Mouse (Mus musculus): Measurements from ENCODE around the gene Fxyd1. TPM values are rescaled to one million over a fixed set of nuclear protein-coding genes. Genes with fewer than 3 reads are reported as not detected.
A peak's percentile ranks its signal among the peaks of the same experiment; 100 is the strongest.

The Fxyd1 gene
- polyA plus RNA-seq, 1 experiment, result not detected

- H3K27ac ChIP-seq (ENCODE audit: insufficient read depth, low read depth, low read length), result peak overlapping the region; percentile 90
- H3K4me1 ChIP-seq (ENCODE audit: control insufficient read depth, insufficient read depth, low read length), result peaks cover 52% of the 10 kb centered on the region
- H3K4me3 ChIP-seq (ENCODE audit: insufficient read depth, low read length), result peak overlapping the region; percentile 52
- TF ChIP-seq CTCF (IDR thresholded peaks at IDR 0.05; ENCODE audit: low read depth, low read length), result no peak
- TF ChIP-seq POLR2A (IDR thresholded peaks at IDR 0.05; ENCODE audit: borderline replicate concordance, low read depth, low read length), result no peak
Measured at GRCm38 (mm10) chr7:31002650-31003049, 54.3 kb downstream of the Fxyd1 start.

Other genes starting within 250 kb of the Fxyd1 start
- gene Ffar2, start 233.4 kb downstream of the Fxyd1 start, polyA plus RNA-seq (2012; ENCODE audit: insufficient read depth, insufficient read length, missing spikeins), result not detected in 2 replicates
- gene Ffar3, start 201.0 kb downstream of the Fxyd1 start, polyA plus RNA-seq (2012; ENCODE audit: insufficient read depth, insufficient read length, missing spikeins), result not detected in 2 replicates
- not detected in 2 replicates for gene Ffar1, start 195.6 kb downstream of the Fxyd1 start, polyA plus RNA-seq (2012; ENCODE audit: insufficient read depth, insufficient read length, missing spikeins)
- gene Cd22, start 176.9 kb downstream of the Fxyd1 start, polyA plus RNA-seq (2012; ENCODE audit: insufficient read depth, insufficient read length, missing spikeins), result 6.8 and 8.0 TPM in 2 replicates
- 2.5 and 3.7 TPM in 2 replicates for gene Mag, start 142.3 kb downstream of the Fxyd1 start, polyA plus RNA-seq (2012; ENCODE audit: insufficient read depth, insufficient read length, missing spikeins)
- not detected in 2 replicates for gene Hamp2, start 132.5 kb downstream of the Fxyd1 start, polyA plus RNA-seq (2012; ENCODE audit: insufficient read depth, insufficient read length, missing spikeins)
- not detected in 2 replicates for gene Hamp, start 113.2 kb downstream of the Fxyd1 start, polyA plus RNA-seq (2012; ENCODE audit: insufficient read depth, insufficient read length, missing spikeins)
- 208 and 246 TPM in 2 replicates for gene Usf2, start 100.4 kb downstream of the Fxyd1 start, polyA plus RNA-seq (2012; ENCODE audit: insufficient read depth, insufficient read length, missing spikeins)
- 29.2 and 32.1 TPM in 2 replicates for gene Lsr, start 83.7 kb downstream of the Fxyd1 start, polyA plus RNA-seq (2012; ENCODE audit: insufficient read depth, insufficient read length, missing spikeins)
- 4.6 and 7.3 TPM in 2 replicates for gene Fam187b, start 83.4 kb downstream of the Fxyd1 start, polyA plus RNA-seq (2012; ENCODE audit: insufficient read depth, insufficient read length, missing spikeins)
- 1,886 and 2,039 TPM in 2 replicates for gene Fxyd5, start 14.7 kb downstream of the Fxyd1 start, polyA plus RNA-seq (2012; ENCODE audit: insufficient read depth, insufficient read length, missing spikeins)
- gene Fxyd7, start 5.7 kb downstream of the Fxyd1 start, polyA plus RNA-seq (2012; ENCODE audit: insufficient read depth, insufficient read length, missing spikeins), result not detected in 2 replicates
- 0.27 and 0.78 TPM in 2 replicates for gene Lgi4, start 2.1 kb upstream of the Fxyd1 start, polyA plus RNA-seq (2012; ENCODE audit: insufficient read depth, insufficient read length, missing spikeins)
- 0.91 TPM in 1 of 2 replicates, not detected in the other for gene Fxyd3, start 19.5 kb upstream of the Fxyd1 start, polyA plus RNA-seq (2012; ENCODE audit: insufficient read depth, insufficient read length, missing spikeins)
- 30.9 and 39.0 TPM in 2 replicates for gene Hpn, start 58.1 kb upstream of the Fxyd1 start, polyA plus RNA-seq (2012; ENCODE audit: insufficient read depth, insufficient read length, missing spikeins)
- gene Scn1b, start 69.8 kb upstream of the Fxyd1 start, polyA plus RNA-seq (2012; ENCODE audit: insufficient read depth, insufficient read length, missing spikeins), result 30.7 and 33.7 TPM in 2 replicates
- gene Gramd1a, start 98.7 kb upstream of the Fxyd1 start, polyA plus RNA-seq (2012; ENCODE audit: insufficient read depth, insufficient read length, missing spikeins), result 63.6 and 99.3 TPM in 2 replicates
- not detected in 2 replicates for gene Scgb2b2, start 233.3 kb upstream of the Fxyd1 start, polyA plus RNA-seq (2012; ENCODE audit: insufficient read depth, insufficient read length, missing spikeins)
- not detected in 2 replicates for gene Scgb1b2, start 234.6 kb upstream of the Fxyd1 start, polyA plus RNA-seq (2012; ENCODE audit: insufficient read depth, insufficient read length, missing spikeins)

Measured in bone marrow macrophage, adult 2 months (primary cell).